Mouse (Mus musculus) embryonic facial prominence, embryonic 14.5 days (tissue): Measurements from ENCODE around the gene Filip1l. TPM values are rescaled to one million over a fixed set of nuclear protein-coding genes. Genes with fewer than 3 reads are reported as not detected.

Experiments
- ATAC-seq: fragments of 200-750 bp; cut with Nextera tagmentation; 2 replicates; pipeline ENCODE4 v1.8.0; 2017; ENCODE audit warnings: low read depth, moderate number of reproducible peaks, moderate TSS enrichment
- DNase-seq: peaks from one replicate; pipeline ENCODE4 v3.0.0-alpha.2; 2015; ENCODE audit warnings: low spot score
- H3K27ac ChIP-seq: fragments of 300-500 bp; sonication (generic); replicated peaks from 2 replicates; pipeline ENCODE4 v1.5.1; 2014; ENCODE audit warnings: low read depth, mild to moderate bottlenecking, low read length, moderate library complexity
- H3K27me3 ChIP-seq: fragments of 300-500 bp; sonication (generic); replicated peaks from 2 replicates; pipeline ENCODE4 v1.6.1; 2014; ENCODE audit warnings: low read length; ENCODE audit not compliant: control insufficient read depth, insufficient read depth
- H3K36me3 ChIP-seq: fragments of 300-500 bp; sonication (generic); 2 replicates; pipeline ENCODE4 v1.6.1; 2014; ENCODE audit warnings: low read length, mixed read lengths; ENCODE audit not compliant: control insufficient read depth, insufficient read depth
- H3K4me1 ChIP-seq: fragments of 300-500 bp; sonication (generic); 2 replicates; pipeline ENCODE4 v1.6.1; 2014; ENCODE audit warnings: antibody characterized with exemption, low read length; ENCODE audit not compliant: control insufficient read depth, insufficient read depth
- H3K4me2 ChIP-seq: fragments of 300-500 bp; sonication (generic); 2 replicates; pipeline ENCODE4 v1.6.1; 2014; ENCODE audit warnings: low read depth, mild to moderate bottlenecking, low read length, moderate library complexity, mixed read lengths
- H3K4me3 ChIP-seq: fragments of 300-500 bp; sonication (generic); 2 replicates; pipeline ENCODE4 v1.5.1; 2014; ENCODE audit warnings: low read depth, mild to moderate bottlenecking, low read length
- H3K9ac ChIP-seq: fragments of 300-500 bp; sonication (generic); 2 replicates; pipeline ENCODE4 v1.6.1; 2014; ENCODE audit warnings: low read depth, mild to moderate bottlenecking, low read length, moderate library complexity, mixed read lengths
- H3K9me3 ChIP-seq: fragments of 300-500 bp; sonication (generic); 2 replicates; pipeline ENCODE4 v1.6.1; 2016; ENCODE audit warnings: low read length; ENCODE audit not compliant: control insufficient read depth
- WGBS: fragments of 180-500 bp; shearing (Covaris S2); extraction: QIAGEN DNeasy Blood & Tissue Kit; methylation state at CpG from one replicate; pipeline ENCODE4 v1.1.7; 2014; 5-methylcytosine and 5-hydroxymethylcytosine counted together
- polyA plus RNA-seq: library from polyadenylated mRNA; unstranded; fragments of >200 nt; fragmentation: Nextera tagmentation; extraction: Ambion mirVana; gene quantifications from 2 replicates; pipeline ENCODE4 v1.2.1, GENCODE M21; 2014

Filip1l gene
- polyA plus RNA-seq, 1 experiment from 2014 or later, result 30.2 TPM

GRCm38 (mm10) chr16:57393161-57393560 is 40.3 kb downstream of the Filip1l start:
- 47% methylated on average over 11 of the region's 11 CpGs for WGBS
- Histone ChIP-seq H3K9me3 (no peaks in the 10 kb centered on the region), H3K4me3 (no peak overlapping the region), H3K36me3 (no peaks in the 10 kb centered on the region), H3K9ac (no peak overlapping the region), H3K4me1 (peaks cover 11% of the 10 kb centered on the region), H3K27ac (peak overlapping the region; percentile 34), H3K27me3 (no peaks in the 10 kb centered on the region), H3K4me2 (peak overlapping the region; percentile 27; the same call in 1 of the 2 replicates)
- DNase-seq, result peak; percentile 70
- ATAC-seq, result no peak

- 76% methylated on average over 6 of the region's 6 CpGs for WGBS
- Histone ChIP-seq H3K9me3 (no peaks in the 10 kb centered on the region), H3K27me3 (no peaks in the 10 kb centered on the region), H3K9ac (no peak overlapping the region), H3K36me3 (no peaks in the 10 kb centered on the region), H3K4me1 (peaks cover 19% of the 10 kb centered on the region), H3K4me2 (no peak overlapping the region), H3K4me3 (no peak overlapping the region), H3K27ac (no peak overlapping the region)
- no peak for ATAC-seq
- DNase-seq, result no peak
These were observed 43.4 kb downstream of the Filip1l start for GRCm38 (mm10) chr16:57396249-57396648.

- no peak overlapping the region for H3K27ac ChIP-seq
- no peak overlapping the region for H3K4me2 ChIP-seq
- ATAC-seq, result peak; percentile 48
- H3K9me3 ChIP-seq, result no peaks in the 10 kb centered on the region
- WGBS, result 42% methylated on average over 6 of the region's 6 CpGs
- H3K36me3 ChIP-seq, result no peaks in the 10 kb centered on the region
- no peak overlapping the region for H3K9ac ChIP-seq
- no peak overlapping the region for H3K4me3 ChIP-seq
- H3K4me1 ChIP-seq, result peaks cover 27% of the 10 kb centered on the region
- peak; percentile 59 for DNase-seq
- no peaks in the 10 kb centered on the region for H3K27me3 ChIP-seq
These were observed 45.0 kb downstream of the Filip1l start for GRCm38 (mm10) chr16:57397845-57398244.

- no peaks in the 10 kb centered on the region for H3K36me3 ChIP-seq
- no peak overlapping the region for H3K9ac ChIP-seq
- peak; percentile 46; the same call in 1 of the 2 replicates for ATAC-seq
- H3K9me3 ChIP-seq, result no peaks in the 10 kb centered on the region
- H3K4me2 ChIP-seq, result no peak overlapping the region
- peak; percentile 83 for DNase-seq
- H3K4me1 ChIP-seq, result peaks cover 20% of the 10 kb centered on the region
- no peak overlapping the region for H3K27ac ChIP-seq
- H3K4me3 ChIP-seq, result no peak overlapping the region
- no peaks in the 10 kb centered on the region for H3K27me3 ChIP-seq
- WGBS, result 55% methylated on average over 18 of the region's 18 CpGs
These were observed 45.7 kb downstream of the Filip1l start for GRCm38 (mm10) chr16:57398387-57399214.

GRCm38 (mm10) chr16:57399566-57399965 is 46.7 kb downstream of the Filip1l start:
- H3K9me3 ChIP-seq, result no peaks in the 10 kb centered on the region
- peaks cover 25% of the 10 kb centered on the region for H3K4me1 ChIP-seq
- H3K36me3 ChIP-seq, result no peaks in the 10 kb centered on the region
- no peak overlapping the region for H3K4me3 ChIP-seq
- no peaks in the 10 kb centered on the region for H3K27me3 ChIP-seq
- no peak for DNase-seq
- H3K4me2 ChIP-seq, result no peak overlapping the region
- ATAC-seq, result no peak
- 75% methylated on average over 10 of the region's 10 CpGs for WGBS
- no peak overlapping the region for H3K9ac ChIP-seq
- H3K27ac ChIP-seq, result no peak overlapping the region

GRCm38 (mm10) chr16:57401702-57402101 is 48.8 kb downstream of the Filip1l start:
- H3K4me1 ChIP-seq, result peaks cover 25% of the 10 kb centered on the region
- no peak for ATAC-seq

GRCm38 (mm10) chr16:57402910-57403309 is 50.0 kb downstream of the Filip1l start:
- ATAC-seq (no peak), DNase-seq (no peak)
- Histone ChIP-seq H3K9ac (no peak overlapping the region), H3K27me3 (no peaks in the 10 kb centered on the region), H3K36me3 (no peaks in the 10 kb centered on the region), H3K27ac (no peak overlapping the region), H3K9me3 (no peaks in the 10 kb centered on the region), H3K4me3 (no peak overlapping the region), H3K4me1 (peaks cover 21% of the 10 kb centered on the region), H3K4me2 (no peak overlapping the region)
- 83% methylated on average over 4 of the region's 4 CpGs for WGBS

More at GRCm38 (mm10) chr16:57401702-57402101, 48.8 kb downstream of the Filip1l start:
- WGBS, result 28% methylated on average over 6 of the region's 6 CpGs
- Histone ChIP-seq H3K4me3 (no peak overlapping the region), H3K27ac (0 out of 2 replicates have a peak overlapping the region, but pooled peaks have one; percentile 40), H3K36me3 (no peaks in the 10 kb centered on the region), H3K27me3 (no peaks in the 10 kb centered on the region), H3K9ac (no peak overlapping the region), H3K4me2 (no peak overlapping the region), H3K9me3 (no peaks in the 10 kb centered on the region)
- DNase-seq, result no peak

- H3K9ac ChIP-seq, result no peak overlapping the region
- no peak overlapping the region for H3K4me3 ChIP-seq
- no peak overlapping the region for H3K4me2 ChIP-seq
- no peaks in the 10 kb centered on the region for H3K9me3 ChIP-seq
- H3K27me3 ChIP-seq, result no peaks in the 10 kb centered on the region
- ATAC-seq (peak; percentile 35; the same call in 1 of the 2 replicates), DNase-seq (peak; percentile 50)
- WGBS, result 32% methylated on average over 5 of the region's 5 CpGs
- no peaks in the 10 kb centered on the region for H3K36me3 ChIP-seq
- H3K4me1 ChIP-seq, result peaks cover 21% of the 10 kb centered on the region
- peak overlapping the region; percentile 46 for H3K27ac ChIP-seq
These were observed 50.9 kb downstream of the Filip1l start for GRCm38 (mm10) chr16:57403825-57404224.
